Mouse (Mus musculus): Measurements from ENCODE around the gene Zfp146. TPM values are rescaled to one million over a fixed set of nuclear protein-coding genes. Genes with fewer than 3 reads are reported as not detected.
A peak's percentile ranks its signal among the peaks of the same experiment; 100 is the strongest.

Gene Zfp146
- polyA plus RNA-seq, 1 experiment from 2014 or later, result 3.1 TPM

GRCm38 (mm10) chr7:30198481-30198971 lies 29.0 kb upstream of the Zfp146 start, which contains the start of gene Capns1:
Gene Capns1, minus strand, starts transcription at chr7:30198811.
- ATAC-seq (no peak), DNase-seq (peak; percentile 67)
- TF ChIP-seq EP300 (IDR thresholded peaks at IDR 0.05; ENCODE audit: low read depth) (no peak), CTCF (IDR thresholded peaks at IDR 0.05; ENCODE audit: low read depth) (peak; percentile 95)
- Histone ChIP-seq H3K36me3 (replicated peaks; ENCODE audit: insufficient read depth, low read length) (no peaks in the 10 kb centered on the region), H3K4me1 (ENCODE audit: insufficient read depth) (peaks cover 16% of the 10 kb centered on the region), H3K9ac (replicated peaks) (no peak within 1 kb of the TSS), H3K9me3 (ENCODE audit: low read length) (no peaks in the 10 kb centered on the region), H3K27me3 (ENCODE audit: insufficient read depth, low read length) (no peaks in the 10 kb centered on the region), H3K4me2 (ENCODE audit: low read depth, low read length) (0 out of 2 replicates have a peak within 1 kb of the TSS, but pooled peaks have one; percentile 15), H3K4me3 (ENCODE audit: low read depth, low read length) (no peak within 1 kb of the TSS), H3K27ac (ENCODE audit: low read depth) (no peak within 1 kb of the TSS)
- 13% methylated on average over 8 of the region's 8 CpGs for WGBS (ENCODE audit: insufficient replicate concordance)

GRCm38 (mm10) chr7:30197592-30198129 lies 28.1 kb upstream of the Zfp146 start:
- H3K27me3 ChIP-seq (ENCODE audit: insufficient read depth, low read length), result no peaks in the 10 kb centered on the region
- TF ChIP-seq CTCF (IDR thresholded peaks at IDR 0.05; ENCODE audit: low read depth) (no peak), EP300 (IDR thresholded peaks at IDR 0.05; ENCODE audit: low read depth) (no peak)
- 0 out of 2 replicates have a peak, but pooled peaks cover 3% of the 10 kb centered on the region for H3K36me3 ChIP-seq (replicated peaks; ENCODE audit: insufficient read depth, low read length)
- peaks cover 20% of the 10 kb centered on the region for H3K4me1 ChIP-seq (ENCODE audit: insufficient read depth)
- H3K4me3 ChIP-seq (ENCODE audit: low read depth, low read length), result no peak overlapping the region
- H3K9ac ChIP-seq (replicated peaks), result no peak overlapping the region
- no peak overlapping the region for H3K4me2 ChIP-seq (ENCODE audit: low read depth, low read length)
- H3K27ac ChIP-seq (ENCODE audit: low read depth), result no peak overlapping the region
- ATAC-seq, result no peak
- H3K9me3 ChIP-seq (ENCODE audit: low read length), result no peaks in the 10 kb centered on the region
- WGBS (ENCODE audit: insufficient replicate concordance), result 58% methylated on average over 5 of the region's 5 CpGs
- no peak for DNase-seq

GRCm38 (mm10) chr7:30196171-30196570 lies 26.6 kb upstream of the Zfp146 start:
- DNase-seq (peak; percentile 34), ATAC-seq (peak; percentile 49)
- 65% methylated on average over 6 of the region's 6 CpGs for WGBS (ENCODE audit: insufficient replicate concordance)

GRCm38 (mm10) chr7:30195461-30195860 lies 25.9 kb upstream of the Zfp146 start:
- H3K27ac ChIP-seq (ENCODE audit: low read depth), result no peak overlapping the region
- H3K36me3 ChIP-seq (replicated peaks; ENCODE audit: insufficient read depth, low read length), result peaks cover 22% of the 10 kb centered on the region
- H3K9me3 ChIP-seq (ENCODE audit: low read length), result no peaks in the 10 kb centered on the region
- peaks cover 20% of the 10 kb centered on the region for H3K4me1 ChIP-seq (ENCODE audit: insufficient read depth)
- no peak for ATAC-seq
- peak overlapping the region; percentile 80; the same call in 1 of the 2 replicates for H3K4me3 ChIP-seq (ENCODE audit: low read depth, low read length)
- H3K9ac ChIP-seq (replicated peaks), result no peak overlapping the region
- WGBS (ENCODE audit: insufficient replicate concordance), result 64% methylated on average over 6 of the region's 6 CpGs
- peak overlapping the region; percentile 83 for H3K4me2 ChIP-seq (ENCODE audit: low read depth, low read length)
- no peak for DNase-seq
- H3K27me3 ChIP-seq (ENCODE audit: insufficient read depth, low read length), result no peaks in the 10 kb centered on the region
- TF ChIP-seq CTCF (IDR thresholded peaks at IDR 0.05; ENCODE audit: low read depth) (no peak), EP300 (IDR thresholded peaks at IDR 0.05; ENCODE audit: low read depth) (no peak)

More at GRCm38 (mm10) chr7:30196171-30196570, 26.6 kb upstream of the Zfp146 start:
- no peak overlapping the region for H3K9ac ChIP-seq (replicated peaks)
- no peak for TF ChIP-seq EP300 (IDR thresholded peaks at IDR 0.05; ENCODE audit: low read depth)
- no peak for TF ChIP-seq CTCF (IDR thresholded peaks at IDR 0.05; ENCODE audit: low read depth)
- H3K27ac ChIP-seq (ENCODE audit: low read depth), result no peak overlapping the region
- peaks cover 20% of the 10 kb centered on the region for H3K4me1 ChIP-seq (ENCODE audit: insufficient read depth)
- no peaks in the 10 kb centered on the region for H3K9me3 ChIP-seq (ENCODE audit: low read length)
- no peak overlapping the region for H3K4me2 ChIP-seq (ENCODE audit: low read depth, low read length)
- H3K36me3 ChIP-seq (replicated peaks; ENCODE audit: insufficient read depth, low read length), result peaks cover 17% of the 10 kb centered on the region
- no peaks in the 10 kb centered on the region for H3K27me3 ChIP-seq (ENCODE audit: insufficient read depth, low read length)
- H3K4me3 ChIP-seq (ENCODE audit: low read depth, low read length), result no peak overlapping the region

GRCm38 (mm10) chr7:30194884-30195283 lies 25.3 kb upstream of the Zfp146 start:
- peaks cover 25% of the 10 kb centered on the region for H3K36me3 ChIP-seq (replicated peaks; ENCODE audit: insufficient read depth, low read length)
- 0% methylated on average over 28 of the region's 28 CpGs for WGBS (ENCODE audit: insufficient replicate concordance)

GRCm38 (mm10) chr7:30194101-30194831 lies 24.7 kb upstream of the Zfp146 start:
- H3K36me3 ChIP-seq (replicated peaks; ENCODE audit: insufficient read depth, low read length), result peaks cover 25% of the 10 kb centered on the region
- DNase-seq (peak; percentile 39), ATAC-seq (peak; percentile 50)
- peak overlapping the region; percentile 83 for H3K4me2 ChIP-seq (ENCODE audit: low read depth, low read length)
- no peaks in the 10 kb centered on the region for H3K27me3 ChIP-seq (ENCODE audit: insufficient read depth, low read length)
- H3K9ac ChIP-seq (replicated peaks), result peak overlapping the region; percentile 86
- TF ChIP-seq CTCF (IDR thresholded peaks at IDR 0.05; ENCODE audit: low read depth) (no peak), EP300 (IDR thresholded peaks at IDR 0.05; ENCODE audit: low read depth) (no peak)
- peaks cover 20% of the 10 kb centered on the region for H3K4me1 ChIP-seq (ENCODE audit: insufficient read depth)
- peak overlapping the region; percentile 75 for H3K27ac ChIP-seq (ENCODE audit: low read depth)
- WGBS (ENCODE audit: insufficient replicate concordance), result under 1% methylated on average over 26 of the region's 26 CpGs
- peak overlapping the region; percentile 80 for H3K4me3 ChIP-seq (ENCODE audit: low read depth, low read length)
- H3K9me3 ChIP-seq (ENCODE audit: low read length), result no peaks in the 10 kb centered on the region

More at GRCm38 (mm10) chr7:30194884-30195283, 25.3 kb upstream of the Zfp146 start:
- DNase-seq (peak; percentile 98), ATAC-seq (peak; percentile 91)
- H3K27ac ChIP-seq (ENCODE audit: low read depth), result peak overlapping the region; percentile 75
- H3K9me3 ChIP-seq (ENCODE audit: low read length), result no peaks in the 10 kb centered on the region
- TF ChIP-seq EP300 (IDR thresholded peaks at IDR 0.05; ENCODE audit: low read depth), result no peak
- no peak for TF ChIP-seq CTCF (IDR thresholded peaks at IDR 0.05; ENCODE audit: low read depth)
- peaks cover 20% of the 10 kb centered on the region for H3K4me1 ChIP-seq (ENCODE audit: insufficient read depth)
- H3K27me3 ChIP-seq (ENCODE audit: insufficient read depth, low read length), result no peaks in the 10 kb centered on the region
- peak overlapping the region; percentile 80 for H3K4me3 ChIP-seq (ENCODE audit: low read depth, low read length)
- H3K9ac ChIP-seq (replicated peaks), result peak overlapping the region; percentile 86
- peak overlapping the region; percentile 83 for H3K4me2 ChIP-seq (ENCODE audit: low read depth, low read length)
